Mouse (Mus musculus) adipocyte (in vitro differentiated cells): ENCODE measurements around the gene Hoxb1.

Experiments used
- DNase-seq: peaks from one replicate; pipeline ENCODE4 v3.0.0-alpha.2; 2016; ENCODE audit warnings: low spot score

Hoxb1 gene

DNA sequence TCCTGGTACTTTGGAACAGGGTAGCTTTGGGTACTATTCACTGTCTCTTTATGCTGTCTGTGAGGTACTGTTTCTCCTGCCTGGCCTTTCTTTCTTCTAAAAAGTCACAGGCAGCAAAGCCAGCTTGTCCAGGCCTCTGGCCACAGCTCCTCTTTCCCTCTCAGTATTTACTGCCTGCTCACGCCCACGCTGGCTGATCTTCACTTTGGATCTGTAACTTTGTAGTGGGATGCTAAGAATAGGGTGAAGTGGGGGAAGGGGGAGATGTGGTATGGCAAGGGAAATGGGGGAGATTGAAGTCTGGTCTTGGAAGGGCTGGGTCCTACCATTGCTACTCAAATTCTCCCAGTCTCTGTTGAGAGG lies 31.6 kb upstream of the Hoxb1 start:
- no peak for DNase-seq

DNA sequence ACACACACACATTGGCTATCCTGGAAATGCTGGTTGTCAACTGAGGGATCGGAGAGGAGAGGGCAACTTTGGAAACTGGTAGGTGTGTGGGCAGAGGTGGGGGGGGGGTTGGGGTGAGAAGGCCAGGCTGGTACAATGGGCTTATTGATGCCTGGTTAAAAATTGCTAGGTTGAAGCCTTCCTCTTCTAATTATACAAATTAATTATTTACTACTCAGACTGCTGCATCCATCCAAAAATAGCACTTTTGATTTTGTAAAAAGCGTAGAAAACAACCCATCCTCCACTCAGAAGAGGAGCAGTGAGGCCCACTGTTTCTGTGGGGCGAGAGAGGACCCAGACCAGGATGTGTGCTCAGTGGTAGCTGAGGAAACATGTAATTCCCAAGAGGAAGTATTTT lies 30.6 kb upstream of the Hoxb1 start:
- DNase-seq: no peak

DNA sequence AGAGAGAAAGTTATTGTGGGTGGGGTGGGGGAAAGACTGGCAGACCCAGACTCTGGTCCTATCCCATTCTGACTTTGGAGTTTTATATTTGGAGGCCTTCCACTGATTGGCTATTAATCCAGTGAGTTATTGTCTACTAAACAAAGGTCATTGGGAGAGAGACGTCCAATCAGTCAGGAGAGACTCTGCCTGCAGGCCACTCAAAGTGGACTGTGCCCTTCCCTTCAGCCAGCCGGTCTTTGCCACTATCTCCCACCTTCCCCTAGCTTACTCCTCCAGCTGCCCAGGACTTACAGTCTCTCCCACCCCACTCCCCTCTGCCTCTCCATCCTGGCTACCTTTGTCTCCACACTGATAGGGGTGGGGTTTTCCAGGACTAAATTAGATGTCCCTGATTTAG lies 29.0 kb upstream of the Hoxb1 start:
- no peak for DNase-seq

DNA sequence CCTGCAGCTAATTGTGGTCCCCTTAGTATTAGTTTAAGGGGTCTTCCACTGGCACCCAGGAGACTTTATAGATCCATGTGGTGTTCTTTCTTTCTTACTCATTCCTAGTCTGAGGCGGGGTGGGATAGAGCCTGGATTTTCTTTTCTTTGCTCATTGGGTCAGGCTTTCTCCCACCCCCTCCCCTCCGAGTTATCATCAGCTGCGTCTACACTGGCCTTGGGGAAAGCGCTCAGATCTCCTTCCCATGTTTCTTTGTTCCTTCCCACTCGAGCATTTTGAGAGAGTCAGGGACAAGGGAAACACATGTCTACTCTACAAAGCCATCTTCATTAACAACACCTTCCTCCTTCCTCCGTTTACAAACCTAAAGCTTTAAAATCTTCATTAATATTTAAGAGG lies 28.5 kb upstream of the Hoxb1 start:
- DNase-seq: no peak

DNA sequence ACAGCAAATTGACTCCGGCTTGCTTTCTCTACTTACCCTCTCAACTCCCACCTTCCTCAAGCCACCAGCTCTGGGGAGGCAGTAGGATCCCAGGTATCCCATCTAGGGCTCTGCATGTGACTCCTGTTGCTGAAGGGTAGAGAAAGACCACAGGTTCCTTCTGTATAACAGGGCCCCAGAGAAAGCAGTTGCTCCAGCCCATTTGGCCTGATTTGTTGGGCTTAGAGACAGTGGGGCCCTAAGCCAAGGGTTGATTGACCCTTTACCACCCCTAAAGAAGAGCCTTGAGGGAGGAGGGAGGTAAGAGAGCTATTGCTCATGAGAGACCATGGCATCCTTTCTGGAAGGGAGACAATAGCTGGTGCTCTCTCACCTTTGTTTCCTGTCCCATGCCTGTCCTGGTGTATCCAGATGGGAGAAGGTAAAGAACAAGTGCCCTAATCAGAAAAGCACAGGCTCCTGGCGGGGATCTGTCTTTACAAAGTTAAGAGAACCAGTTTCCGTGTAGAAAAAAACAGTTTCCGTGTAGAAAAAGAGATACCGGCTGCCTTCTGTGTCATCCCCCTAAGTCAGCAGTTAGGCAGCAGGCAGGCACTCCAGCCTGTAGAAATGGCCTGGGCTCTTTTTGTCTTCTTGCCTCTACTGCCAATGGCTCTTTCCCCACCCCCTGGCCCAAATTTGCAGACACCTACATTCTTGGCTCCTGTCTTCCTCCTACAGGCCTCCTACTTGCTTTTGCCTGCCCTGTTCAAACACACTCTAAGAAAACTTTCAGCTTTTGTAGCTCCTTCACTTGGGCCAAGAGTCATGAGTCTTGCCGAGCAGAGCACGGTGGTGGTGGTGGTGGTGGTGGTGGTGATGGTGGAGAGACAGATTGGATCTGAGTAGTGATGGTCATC lies 26.3 kb upstream of the Hoxb1 start:
- no peak for DNase-seq

DNA sequence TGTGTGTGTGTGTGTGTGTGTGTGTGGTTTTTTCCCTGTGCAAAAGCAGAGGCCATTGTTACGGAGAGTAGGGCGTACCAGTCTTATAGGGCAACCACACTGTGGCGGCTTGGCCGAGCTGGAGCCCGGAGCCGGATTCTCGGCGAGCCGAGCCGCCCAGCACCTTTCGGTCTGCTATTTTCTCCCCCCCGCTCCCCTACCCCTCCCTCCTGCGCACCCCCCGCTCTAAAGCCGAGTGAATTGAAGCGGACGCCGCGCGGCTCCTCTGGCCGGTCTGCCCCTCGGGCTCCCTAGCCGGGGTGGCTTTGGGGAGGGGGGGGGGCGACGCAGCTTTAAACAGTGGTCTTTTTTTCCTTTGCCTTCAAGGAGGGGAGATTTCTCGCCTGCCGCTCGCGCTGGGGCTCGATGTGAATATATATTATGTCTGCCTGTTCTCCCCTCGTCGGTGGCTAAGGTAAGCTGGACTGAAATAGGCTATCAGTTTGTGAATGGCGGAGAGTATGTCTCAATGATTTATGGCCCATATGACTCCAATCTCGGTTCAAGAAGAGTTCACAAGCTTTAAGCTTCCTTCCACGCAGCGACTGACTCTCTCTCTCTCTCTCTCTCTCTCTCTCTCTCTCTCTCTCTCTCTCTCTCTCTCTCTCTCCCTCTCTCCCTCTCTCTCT lies 24.7 kb upstream of the Hoxb1 start:
- peak; percentile 40 for DNase-seq

DNA sequence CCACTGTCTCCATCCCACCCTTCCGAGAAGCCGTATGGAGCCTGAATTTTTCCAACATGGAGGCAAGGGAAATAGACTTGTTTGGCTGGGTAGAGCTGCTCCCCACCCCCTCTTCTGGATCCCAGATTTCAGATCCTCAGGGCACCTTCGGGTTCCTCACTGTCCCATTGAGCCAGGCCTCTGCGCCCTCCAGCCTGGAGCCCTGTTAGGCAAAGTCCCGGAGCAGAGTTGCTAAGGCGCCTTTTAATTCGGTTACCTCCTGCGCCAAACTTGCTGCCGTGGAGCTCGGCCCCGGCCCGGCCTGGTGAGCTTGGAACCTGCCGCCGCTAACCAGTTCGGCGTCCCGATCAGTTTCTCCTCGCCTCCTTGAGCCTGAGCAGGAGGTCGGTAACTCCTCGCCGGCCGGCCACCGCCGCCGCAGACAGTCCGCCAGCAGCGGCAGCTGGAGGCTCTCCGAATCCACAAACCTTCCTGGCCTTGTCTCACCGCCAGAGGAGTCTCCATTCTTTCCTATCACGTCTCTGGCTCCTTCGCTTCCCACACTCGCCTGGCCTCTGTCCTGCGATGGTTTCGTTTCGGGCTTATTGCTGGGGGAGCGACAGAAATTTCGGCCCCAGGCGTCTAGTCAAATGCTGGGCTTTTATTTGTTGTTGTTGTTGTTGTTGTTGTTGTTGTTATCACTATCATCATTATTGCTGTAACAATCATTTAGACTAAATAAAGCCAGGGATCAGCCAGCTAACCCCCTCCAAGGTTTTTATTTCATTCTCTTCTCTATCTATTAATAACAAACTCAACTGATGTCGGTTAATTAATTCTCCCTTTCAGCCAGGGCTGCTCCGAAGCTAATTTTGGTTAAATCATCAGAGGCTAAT lies 23.6 kb upstream of the Hoxb1 start:
- peak; percentile 57 for DNase-seq

DNA sequence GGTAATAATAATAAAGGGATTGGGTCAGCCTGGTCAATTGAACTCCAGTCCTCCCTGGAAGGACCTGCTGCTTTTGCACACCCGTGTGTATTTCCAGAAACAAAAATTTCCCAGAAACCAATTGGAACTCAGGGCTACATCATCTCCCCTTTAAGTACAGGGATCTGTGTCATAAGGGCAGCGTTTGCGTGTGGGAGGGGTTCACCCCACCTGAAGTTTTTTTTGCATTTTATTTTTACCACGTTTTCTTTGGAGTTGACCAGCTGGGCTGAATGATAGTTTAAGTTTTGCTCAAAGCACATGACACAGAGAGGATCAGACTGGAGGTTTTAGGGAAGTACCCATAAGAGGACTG lies 23.0 kb upstream of the Hoxb1 start:
- no peak for DNase-seq

DNA sequence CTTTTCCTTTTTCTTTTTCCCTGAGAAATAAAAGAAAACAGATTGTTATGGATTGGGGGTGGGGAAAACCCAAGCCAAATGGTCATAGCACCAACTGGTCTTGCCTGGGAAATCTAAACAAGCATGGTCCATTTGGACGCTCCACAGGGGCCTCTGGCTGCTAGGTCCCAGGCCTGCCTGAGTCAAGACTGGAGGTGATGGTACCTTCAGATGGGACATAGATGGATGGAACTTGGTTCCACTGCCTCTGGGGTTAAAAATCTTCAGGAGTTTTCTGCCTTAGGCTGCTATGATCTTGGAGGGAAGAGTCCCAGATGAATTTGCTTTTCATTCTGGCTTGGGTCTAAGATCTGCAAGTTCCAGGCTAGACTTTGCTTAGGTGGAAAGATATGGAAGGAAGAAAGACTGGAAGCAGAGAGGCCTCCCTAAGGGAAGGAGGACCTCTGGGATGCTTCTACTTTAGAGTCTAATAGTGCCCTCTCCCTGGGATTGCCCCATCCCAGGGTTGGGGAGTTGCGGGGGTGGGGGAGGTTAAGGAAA lies 22.3 kb upstream of the Hoxb1 start:
- no peak for DNase-seq

DNA sequence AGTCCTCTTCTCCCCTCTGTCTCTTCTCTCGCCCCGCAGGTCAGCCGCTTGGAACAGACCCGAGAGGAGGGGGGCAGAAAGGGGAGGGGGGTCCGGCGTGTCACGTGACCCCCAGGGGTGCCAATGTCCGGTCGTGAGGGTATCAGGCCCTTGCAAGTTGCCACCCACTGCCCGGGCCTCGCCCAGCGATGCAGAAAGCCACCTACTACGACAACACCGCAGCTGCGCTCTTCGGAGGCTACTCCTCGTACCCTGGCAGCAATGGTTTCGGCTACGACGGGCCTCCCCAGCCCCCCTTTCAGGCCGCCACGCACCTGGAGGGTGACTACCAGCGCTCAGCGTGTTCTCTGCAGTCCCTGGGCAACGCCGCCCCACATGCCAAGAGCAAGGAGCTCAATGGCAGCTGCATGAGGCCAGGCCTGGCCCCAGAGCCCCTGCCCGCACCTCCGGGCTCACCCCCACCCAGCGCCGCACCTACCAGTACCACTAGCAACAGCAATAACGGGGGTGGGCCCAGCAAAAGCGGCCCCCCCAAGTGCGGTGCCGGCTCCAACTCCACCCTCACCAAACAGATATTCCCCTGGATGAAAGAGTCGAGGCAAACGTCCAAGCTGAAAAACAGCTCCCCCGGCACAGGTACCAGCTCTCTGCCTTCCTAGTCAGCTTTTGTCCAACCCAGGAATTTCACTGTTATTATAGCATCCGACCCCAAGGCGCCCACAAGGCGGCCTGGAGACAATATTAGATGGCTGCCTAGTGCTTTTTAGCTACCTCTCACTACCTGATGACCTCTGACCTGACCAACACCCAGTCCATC lies 21.3 kb upstream of the Hoxb1 start:
- DNase-seq: no peak

DNA sequence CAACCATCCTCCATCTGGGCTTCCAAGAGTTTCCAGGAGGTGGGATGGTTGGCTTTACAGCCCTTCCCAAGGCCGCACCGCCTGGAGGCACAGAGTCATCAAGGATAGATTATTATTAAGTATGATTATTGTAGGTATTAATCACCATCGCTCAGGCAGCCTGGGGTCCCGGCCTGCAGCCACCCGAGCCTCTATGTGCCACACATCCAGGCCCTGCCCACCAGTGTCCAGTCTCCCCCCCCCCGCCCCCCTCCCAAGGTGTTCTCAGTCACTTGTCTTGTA lies 20.7 kb upstream of the Hoxb1 start:
- DNase-seq: no peak

DNA sequence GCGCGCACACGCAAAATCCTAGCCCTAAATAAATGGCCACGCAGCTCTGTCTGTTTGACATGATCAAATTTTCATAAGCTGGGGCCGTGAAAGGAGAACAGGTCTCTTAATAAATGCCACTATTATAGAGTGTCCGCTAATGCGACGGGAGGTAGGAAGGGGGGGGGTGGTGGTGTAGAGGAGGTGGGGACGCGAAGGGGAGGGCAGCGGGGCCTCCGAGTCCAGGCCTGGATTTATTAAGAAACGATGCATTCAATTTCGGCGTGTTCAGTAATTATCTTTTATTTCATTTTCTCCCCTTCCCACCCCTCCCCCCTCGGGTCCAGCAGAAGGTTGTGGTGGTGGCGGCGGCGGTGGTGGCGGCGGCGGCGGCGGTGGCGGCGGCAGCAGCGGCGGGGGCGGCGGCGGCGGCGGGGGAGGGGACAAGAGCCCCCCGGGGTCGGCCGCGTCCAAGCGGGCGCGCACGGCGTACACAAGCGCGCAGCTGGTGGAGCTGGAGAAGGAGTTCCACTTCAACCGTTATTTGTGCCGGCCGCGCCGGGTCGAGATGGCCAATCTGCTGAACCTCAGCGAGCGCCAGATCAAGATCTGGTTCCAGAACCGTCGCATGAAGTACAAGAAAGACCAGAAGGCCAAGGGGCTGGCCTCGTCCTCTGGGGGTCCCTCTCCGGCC lies 20.2 kb upstream of the Hoxb1 start:
- DNase-seq: no peak

DNA sequence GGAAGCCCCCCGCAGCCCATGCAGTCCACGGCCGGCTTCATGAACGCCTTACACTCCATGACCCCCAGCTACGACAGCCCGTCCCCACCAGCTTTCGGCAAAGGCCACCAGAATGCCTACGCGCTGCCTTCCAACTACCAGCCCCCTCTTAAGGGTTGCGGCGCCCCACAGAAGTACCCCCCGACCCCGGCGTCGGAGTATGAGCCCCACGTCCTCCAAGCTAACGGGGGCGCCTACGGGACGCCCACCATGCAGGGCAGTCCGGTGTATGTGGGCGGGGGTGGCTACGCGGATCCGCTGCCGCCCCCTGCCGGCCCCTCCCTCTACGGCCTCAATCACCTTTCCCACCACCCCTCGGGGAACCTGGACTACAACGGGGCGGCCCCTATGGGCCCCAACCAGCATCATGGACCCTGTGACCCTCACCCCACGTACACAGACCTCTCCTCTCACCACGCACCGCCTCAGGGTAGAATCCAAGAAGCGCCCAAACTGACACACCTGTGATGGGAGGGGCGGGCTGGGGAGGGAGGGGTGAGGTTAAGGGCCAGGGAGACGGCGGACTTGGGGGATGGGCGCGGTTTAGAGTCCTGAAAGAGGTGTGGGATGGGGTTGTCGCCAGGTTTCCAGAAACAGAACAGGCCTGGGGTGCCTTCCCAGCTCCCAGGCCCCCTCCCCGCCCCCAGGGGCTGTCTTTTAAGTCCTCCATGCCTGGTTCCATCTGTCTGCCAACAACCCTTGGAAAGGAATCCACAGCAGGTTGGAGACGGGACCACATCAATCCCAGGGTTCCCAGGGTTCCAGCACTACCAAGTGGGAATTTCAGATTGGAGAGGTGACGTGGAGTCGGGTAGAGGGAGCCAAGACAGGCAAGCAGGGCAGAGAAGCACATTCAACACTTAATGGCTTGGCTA lies 19.4 kb upstream of the Hoxb1 start:
- no peak for DNase-seq

DNA sequence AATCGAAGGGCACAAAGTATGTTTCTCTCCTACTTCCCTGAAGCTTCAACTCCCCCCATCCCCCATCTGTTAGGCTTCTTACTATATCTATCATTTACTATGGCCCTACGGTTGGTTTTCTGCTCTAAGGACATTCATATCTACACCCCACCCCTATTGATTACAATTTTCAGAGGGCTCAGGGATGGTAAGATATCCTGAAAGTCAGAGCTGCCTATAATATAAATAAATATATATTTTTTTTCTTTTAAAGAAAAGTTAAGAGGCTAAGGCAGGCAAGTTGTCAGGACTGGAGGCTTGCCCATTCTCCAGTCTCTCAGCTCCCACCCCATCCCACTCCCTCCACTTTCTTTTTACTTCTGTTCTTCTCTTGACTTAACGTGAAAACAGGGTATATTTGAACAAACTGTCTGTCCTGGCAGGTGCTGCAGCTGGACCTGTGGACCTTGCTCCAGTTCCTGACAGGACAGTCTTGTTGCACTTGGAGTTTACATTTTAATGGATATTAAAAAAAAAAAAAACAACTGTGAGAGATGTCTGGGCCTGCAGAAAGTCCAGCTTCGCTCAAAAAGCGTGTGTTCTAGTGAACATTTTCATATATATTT lies 18.5 kb upstream of the Hoxb1 start:
- DNase-seq: no peak

DNA sequence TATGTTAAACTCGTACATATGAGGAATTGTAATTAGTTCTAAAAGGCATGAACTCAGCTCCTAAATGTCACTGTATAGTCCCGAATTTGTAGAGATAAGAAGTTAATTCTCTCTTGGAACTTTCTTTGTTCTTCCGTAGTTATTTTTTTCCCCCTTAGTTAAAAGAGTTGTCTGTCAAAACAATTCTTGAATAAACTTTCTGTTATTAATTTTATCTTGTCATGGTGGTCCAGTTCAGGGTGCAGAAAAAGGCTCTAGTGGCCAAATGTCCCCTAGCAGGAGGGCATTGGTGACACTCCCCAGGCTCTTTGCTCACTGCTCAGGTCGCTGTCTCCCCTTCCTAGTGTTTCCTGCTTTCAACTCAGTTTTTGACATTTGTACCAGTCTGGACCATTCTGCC lies 17.8 kb upstream of the Hoxb1 start:
- no peak for DNase-seq

DNA sequence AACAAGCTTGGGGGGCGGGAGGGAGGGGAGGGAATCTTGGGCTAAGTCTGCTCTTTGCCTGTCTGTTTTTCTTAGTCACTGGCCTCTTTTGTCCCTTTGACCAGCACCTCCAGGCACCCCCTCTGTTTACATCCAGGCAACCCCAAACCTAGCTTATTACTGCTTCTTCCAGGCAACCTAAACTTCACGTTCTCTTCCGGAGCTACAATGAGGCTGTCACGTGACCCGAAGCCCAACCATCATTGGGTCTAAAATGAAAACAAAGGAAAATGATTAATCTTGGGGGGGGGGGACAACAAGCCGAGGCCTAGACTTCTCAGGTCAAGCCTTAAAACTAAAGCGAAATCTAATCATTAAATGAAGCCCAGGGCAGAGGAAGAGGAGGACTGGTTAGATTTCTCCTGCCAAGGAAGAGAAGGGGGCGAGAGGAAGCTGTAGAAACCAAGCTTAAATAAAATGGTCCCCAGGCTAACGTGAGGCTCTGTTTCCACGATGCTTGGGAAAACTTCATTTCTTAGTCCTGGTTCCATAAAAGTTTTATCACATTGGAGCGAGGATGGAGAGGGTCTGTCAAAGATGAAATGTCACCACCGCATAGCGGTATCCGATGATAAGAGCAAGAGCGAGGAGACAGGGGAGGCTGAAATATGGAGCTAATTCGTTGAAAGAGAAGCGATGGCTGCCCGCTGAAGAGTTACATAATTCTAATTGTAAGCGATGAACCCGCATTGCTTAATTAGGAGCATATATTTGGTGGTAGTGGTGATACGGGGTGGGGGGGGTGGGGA lies 17.2 kb upstream of the Hoxb1 start:
- DNase-seq: no peak

DNA sequence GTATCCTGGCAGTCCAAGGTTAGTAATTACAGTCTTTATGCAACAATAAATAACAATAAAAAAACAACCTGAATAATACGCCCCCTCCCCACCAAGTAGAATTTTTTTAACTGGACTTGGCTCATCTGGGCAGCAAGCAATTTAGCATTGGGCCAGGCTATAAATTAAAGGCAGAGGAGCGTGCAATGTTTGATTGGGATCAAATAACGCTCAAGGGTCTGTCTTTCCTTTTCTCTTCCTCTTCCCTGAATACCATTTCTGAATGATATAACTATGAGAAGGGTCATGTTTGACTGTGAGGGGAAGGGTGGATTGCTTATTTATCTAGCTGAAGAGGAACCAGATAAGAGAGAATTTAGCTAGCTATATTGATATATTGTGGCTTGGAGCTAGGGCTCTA lies 16.6 kb upstream of the Hoxb1 start:
- no peak for DNase-seq

DNA sequence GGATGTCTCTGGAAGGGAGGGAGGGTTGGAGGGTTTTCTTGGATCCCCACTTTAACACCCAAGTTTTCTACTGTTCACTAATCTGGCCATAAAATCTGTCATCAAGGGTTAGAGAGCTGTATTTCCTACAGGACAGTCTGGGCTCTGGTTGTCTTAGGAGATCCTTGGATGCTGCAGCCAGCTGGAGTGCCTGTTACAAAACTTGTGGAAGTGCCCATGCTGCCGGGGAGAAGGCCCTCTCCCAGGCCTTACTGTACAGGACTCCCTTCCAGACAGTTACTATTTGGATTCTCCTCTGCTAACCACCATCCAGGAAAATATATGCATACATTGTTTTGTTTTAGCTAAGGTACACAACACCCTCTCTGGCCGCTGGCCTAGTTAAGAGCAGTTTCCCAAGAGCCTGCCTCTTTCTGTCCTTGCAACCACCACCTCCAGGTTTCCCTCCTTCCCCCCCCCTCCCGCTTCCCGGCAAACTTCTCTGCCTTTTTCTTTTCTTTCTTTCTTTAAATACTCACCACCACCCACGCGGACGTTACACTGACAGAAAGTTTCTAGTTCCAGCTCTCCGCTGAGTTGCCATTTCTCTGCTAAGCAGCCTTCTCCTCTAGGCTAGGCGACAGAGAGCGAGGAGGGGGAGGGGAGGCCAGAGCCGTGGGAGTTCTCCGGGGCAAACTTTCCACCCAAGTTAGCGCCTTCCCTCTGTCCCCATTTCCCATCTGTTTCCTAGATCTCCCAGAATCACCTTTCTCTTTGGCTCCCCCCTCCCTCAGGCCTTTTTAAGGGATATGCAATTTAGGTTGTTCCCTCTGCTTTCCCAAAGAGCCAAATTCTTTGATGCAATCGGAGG lies 15.8 kb upstream of the Hoxb1 start:
- peak; percentile 62 for DNase-seq
